Mouse (Mus musculus) small intestine, adult 2 months (tissue): Measurements from ENCODE around the gene Ldhc.

Experiments
- CTCF ChIP-seq: fragments of 200-500 bp; IDR thresholded peaks from 2 replicates; pipeline ENCODE4 v1.5.1; 2012; ENCODE audit warnings: low read depth, mild to moderate bottlenecking, control low read depth, inconsistent platforms, low read length, moderate library complexity, mixed read lengths; ENCODE audit not compliant: insufficient replicate concordance, insufficient read length; ENCODE audit errors: extremely low read depth
- POLR2A ChIP-seq: fragments of 200-500 bp; IDR thresholded peaks from 2 replicates; pipeline ENCODE4 v1.6.1; 2012; ENCODE audit warnings: low read depth, mild to moderate bottlenecking, control low read depth, inconsistent platforms, low read length, moderate library complexity

- TF ChIP-seq CTCF (no peak), POLR2A (no peak)
Observed at GRCm38 (mm10) chr7:46837073-46837472, 23.9 kb upstream of the Ldhc start.
